Mouse (Mus musculus) bone marrow, adult 2 months (tissue): Measurements from ENCODE around the gene Gm26938.

Experiments used
- CTCF ChIP-seq: fragments of 200-500 bp; IDR thresholded peaks from 2 replicates; pipeline ENCODE4 v1.5.1; 2011; ENCODE audit warnings: low read length, control low read depth; ENCODE audit not compliant: control insufficient read depth, insufficient read depth
- POLR2A ChIP-seq: fragments of 200-500 bp; IDR thresholded peaks from 2 replicates; pipeline ENCODE4 v1.6.1; 2011; ENCODE audit warnings: low read depth, mild to moderate bottlenecking, control low read depth, low read length, borderline replicate concordance; ENCODE audit not compliant: control insufficient read depth

- TF ChIP-seq CTCF (no peak), POLR2A (no peak)
These were observed 9.8 kb downstream of the Gm26938 start for GRCm38 (mm10) chr5:139816445-139816844.
